Mouse (Mus musculus): ENCODE data around the gene Nmt2. TPM values are rescaled to one million over a fixed set of nuclear protein-coding genes. Genes with fewer than 3 reads are reported as not detected.

The Nmt2 gene
- total and polyA plus RNA-seq, 3 experiments: 19.9 to 34.1 TPM; not detected in 1

DNA sequence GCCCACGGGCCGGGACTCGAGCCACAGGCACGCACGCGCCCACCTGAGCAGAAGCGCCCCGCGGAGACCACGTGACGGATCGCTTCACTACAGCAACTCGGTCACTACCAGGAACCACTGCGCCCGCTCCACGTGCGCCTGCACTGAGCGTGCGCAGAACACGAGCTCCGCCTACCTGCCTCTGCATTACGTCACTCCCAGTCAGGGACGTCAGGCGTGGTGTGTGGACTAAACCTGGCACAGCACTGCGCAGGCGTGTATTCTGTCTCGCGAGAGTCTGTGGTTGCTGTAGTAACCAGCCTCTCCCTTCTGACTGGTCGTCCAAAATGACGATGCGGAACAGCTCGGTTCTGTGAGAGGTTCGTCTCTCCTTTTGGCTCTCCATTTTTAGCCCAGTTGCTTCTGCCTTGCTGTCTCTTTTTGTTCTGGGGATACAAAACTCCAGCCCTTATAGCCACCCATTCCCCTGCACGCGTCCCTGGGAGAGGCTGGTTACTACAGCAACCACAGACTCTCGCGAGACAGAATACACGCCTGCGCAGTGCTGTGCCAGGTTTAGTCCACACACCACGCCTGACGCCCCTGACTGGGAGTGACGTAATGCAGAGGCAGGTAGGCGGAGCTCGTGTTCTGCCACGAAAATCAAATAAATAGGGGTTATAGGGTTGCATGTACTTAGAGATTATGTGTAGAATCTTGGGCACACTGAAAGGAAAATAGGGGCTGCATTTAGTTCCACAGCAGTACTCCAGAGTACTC lies 48.7 kb downstream of the Nmt2 start, which contains the start of gene Rpp38:
Gene Rpp38 (minus strand): TSS at position 160 of the 759 bp plus-strand sequence.
- Histone ChIP-seq H3K4me3 (ENCODE audit: control insufficient read depth in 1 of 2, insufficient read depth in 1 of 2, low read depth in 2 of 2, low read length in 2 of 2) (peak within 1 kb of the TSS; percentile 82 to 89), H3K9me3 (replicated peaks; ENCODE audit: insufficient read depth, low read length) (no peaks in the 10 kb centered on the region), H3K27me3 (ENCODE audit: control insufficient read depth in 1 of 2, insufficient read depth in 2 of 2, low read length in 2 of 2) (no peaks in the 10 kb centered on the region), H3K4me1 (ENCODE audit: control insufficient read depth in 1 of 2, insufficient read depth in 2 of 2, low read length in 2 of 2) (peaks cover 3 to 11% of the 10 kb centered on the region in 2 experiments; a peak in 3 of 4 replicates), H3K27ac (ENCODE audit: control insufficient read depth, low read depth, low read length) (peak within 1 kb of the TSS; percentile 82), H3K9ac (ENCODE audit: control insufficient read depth, low read depth, low read length, poor library complexity, severe bottlenecking) (peak within 1 kb of the TSS; percentile 96), H3K79me2 (ENCODE audit: control insufficient read depth, insufficient read depth, low read length, poor library complexity) (peaks cover 21% of the 10 kb centered on the region), H3K36me3 (ENCODE audit: control insufficient read depth in 1 of 2, insufficient read depth in 2 of 2, low read length in 2 of 2) (peaks cover 0 to 17% of the 10 kb centered on the region in 2 experiments; a peak in 3 of 4 replicates)
- peak; percentile 97 for DNase-seq (ENCODE audit: low read depth, low spot score)
- TF ChIP-seq ZMIZ1 (IDR thresholded peaks at IDR 0.05; ENCODE audit: low read depth, low read length) (peak; percentile 66; the same call in 1 of the 2 replicates), NELFE (IDR thresholded peaks at IDR 0.05; ENCODE audit: low read depth, low read length) (peak; percentile 83), CHD2 (IDR thresholded peaks at IDR 0.05; ENCODE audit: low read length) (peak; percentile 96), EP300 (IDR thresholded peaks at IDR 0.05; ENCODE audit: low read depth in 1 of 2, low read length in 2 of 2) (no peak), ZNF384 (IDR thresholded peaks at IDR 0.05; ENCODE audit: low read depth, low read length) (no peak), ETS1 (IDR thresholded peaks at IDR 0.05; ENCODE audit: low read depth, low read length) (peak; percentile 84), RAD21 (IDR thresholded peaks at IDR 0.05; ENCODE audit: low read depth, low read length) (no peak), GATA1 (IDR thresholded peaks at IDR 0.05; ENCODE audit: low read depth, low read length) (no peak), MAZ (IDR thresholded peaks at IDR 0.05; ENCODE audit: low read depth, low read length) (no peak), USF1 (IDR thresholded peaks at IDR 0.05; ENCODE audit: low read depth, low read length) (peak; percentile 95), MYC (IDR thresholded peaks at IDR 0.05; ENCODE audit: low read depth, low read length) (peak; percentile 99), POLR2AphosphoS5 (IDR thresholded peaks at IDR 0.05; ENCODE audit: borderline replicate concordance, low read depth, low read length) (no peak), HCFC1 (IDR thresholded peaks at IDR 0.05; ENCODE audit: low read depth, low read length) (peak; percentile 78), CTCF (IDR thresholded peaks at IDR 0.05 in 2 of 3, conservative IDR thresholded peaks at IDR 0.05 in 1 of 3; ENCODE audit: control insufficient read depth in 1 of 3, insufficient read depth in 1 of 3, low read depth in 2 of 3, low read length in 3 of 3, poor library complexity in 1 of 3, severe bottlenecking in 1 of 3) (no peak), KAT2A (conservative IDR thresholded peaks at IDR 0.05; ENCODE audit: low read depth, low read length) (no peak; the same call in 1 of the 2 replicates), MXI1 (IDR thresholded peaks at IDR 0.05; ENCODE audit: low read depth, low read length) (peak; percentile 98), UBTF (IDR thresholded peaks at IDR 0.05; ENCODE audit: borderline replicate concordance, insufficient read depth, low read depth, low read length) (no peak), ZKSCAN1 (IDR thresholded peaks at IDR 0.05; ENCODE audit: low read depth, low read length) (no peak), SIN3A (IDR thresholded peaks at IDR 0.05; ENCODE audit: low read length) (peak; percentile 97), TBP (IDR thresholded peaks at IDR 0.05; ENCODE audit: low read depth, low read length) (peak; percentile 79), ZC3H11A (IDR thresholded peaks at IDR 0.05; ENCODE audit: low read depth, low read length) (no peak), E2F4 (IDR thresholded peaks at IDR 0.05; ENCODE audit: borderline replicate concordance, low read depth, low read length) (no peak), CHD1 (IDR thresholded peaks at IDR 0.05; ENCODE audit: low read depth, low read length) (no peak), MEF2A (IDR thresholded peaks at IDR 0.05; ENCODE audit: extremely low read depth, insufficient replicate concordance, low read depth, low read length, poor library complexity, severe bottlenecking) (no peak), RCOR1 (IDR thresholded peaks at IDR 0.05; ENCODE audit: low read depth, low read length) (no peak), MAX (IDR thresholded peaks at IDR 0.05; ENCODE audit: low read length) (peak; percentile 99), NRF1 (IDR thresholded peaks at IDR 0.05; ENCODE audit: insufficient read depth, low read depth, low read length, poor library complexity, severe bottlenecking) (peak; percentile 77), BHLHE40 (IDR thresholded peaks at IDR 0.05; ENCODE audit: borderline replicate concordance, low read depth, low read length) (peak; percentile 81; the same call in 1 of the 2 replicates), MAFK (IDR thresholded peaks at IDR 0.05; ENCODE audit: borderline replicate concordance, low read depth, low read length) (no peak), JUND (IDR thresholded peaks at IDR 0.05; ENCODE audit: low read depth, low read length) (no peak), USF2 (IDR thresholded peaks at IDR 0.05; ENCODE audit: borderline replicate concordance in 1 of 2, insufficient read depth in 1 of 2, low read depth in 1 of 2, low read length in 2 of 2) (peak; percentile 40 to 82; a peak in 3 of 4 replicates), MYB (IDR thresholded peaks at IDR 0.05; ENCODE audit: low read depth, low read length) (no peak), SMC3 (IDR thresholded peaks at IDR 0.05; ENCODE audit: low read depth, low read length) (no peak), POLR2AphosphoS2 (IDR thresholded peaks at IDR 0.05; ENCODE audit: low read length) (peak; percentile 33), GABPA (IDR thresholded peaks at IDR 0.05; ENCODE audit: low read depth, low read length) (no peak; the same call in 1 of the 2 replicates), POLR2A (IDR thresholded peaks at IDR 0.05; ENCODE audit: control insufficient read depth in 1 of 2, insufficient read depth in 1 of 2, low read depth in 1 of 2, low read length in 2 of 2, poor library complexity in 1 of 2) (peak in 1 of 2 experiments; percentile 70; a peak in 2 of 4 replicates)

Data from MEL (cell line).